Mouse (Mus musculus) testis, postnatal 10 days (tissue): Measurements from ENCODE around the gene Xpo6.

ENCODE experiments used
- DNase-seq: peaks from one replicate; pipeline ENCODE4 v3.0.0; 2021; ENCODE audit warnings: low spot score

Gene Xpo6

DNA sequence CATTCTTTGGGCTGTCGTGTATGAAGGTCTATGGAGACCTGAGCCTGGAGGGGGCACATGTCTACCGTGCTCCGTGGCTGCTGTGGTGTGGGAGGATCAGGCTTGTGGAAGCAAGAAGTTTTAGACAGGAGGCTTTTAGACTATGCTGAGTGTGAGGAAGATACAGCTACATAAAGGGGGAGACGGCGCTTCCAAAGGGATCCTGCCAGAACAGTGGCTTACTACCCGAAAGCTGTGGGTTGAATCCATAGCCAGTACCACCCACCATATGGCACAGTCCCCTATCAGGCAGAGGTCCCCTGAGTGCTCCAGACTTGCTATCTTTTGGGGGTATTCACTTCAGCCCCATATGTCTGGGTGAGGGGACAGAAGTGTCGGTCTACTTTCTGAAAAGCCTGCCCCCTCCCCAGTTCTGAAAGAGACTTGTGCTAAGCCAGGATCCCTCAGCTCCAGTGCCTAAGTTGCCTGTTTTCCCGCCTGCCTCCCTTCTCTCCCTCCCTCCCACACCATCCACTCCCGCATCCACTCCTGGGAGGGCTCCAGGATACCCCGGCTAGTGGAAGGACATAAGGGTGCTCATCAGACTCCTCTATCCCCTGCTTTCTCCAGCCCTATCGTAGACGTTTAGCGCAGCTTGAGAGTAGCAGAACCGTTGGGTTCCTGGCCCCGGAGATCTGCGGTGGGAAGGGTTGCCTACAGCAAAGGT lies 119.2 kb downstream of the Xpo6 start:
- DNase-seq: no peak

DNA sequence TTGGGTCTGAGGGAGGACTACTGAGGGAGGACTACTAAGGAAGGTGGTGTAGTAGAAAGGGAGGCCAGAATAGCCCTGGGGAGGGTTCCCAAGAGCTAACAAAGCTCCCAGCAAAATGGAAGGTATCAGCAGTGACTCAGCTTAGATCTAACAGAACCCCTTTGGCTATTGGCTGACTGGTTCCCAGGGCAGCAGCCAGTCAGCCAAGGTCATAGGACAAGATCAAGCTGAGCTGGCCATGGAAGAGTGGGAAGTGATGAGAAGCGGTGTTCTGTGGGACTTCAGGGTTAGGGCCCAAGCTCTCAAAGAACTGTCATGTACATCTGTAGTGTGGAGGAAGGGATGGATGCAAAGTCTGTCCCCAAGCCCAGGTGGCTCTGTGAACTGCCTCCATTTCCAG lies 123.4 kb downstream of the Xpo6 start:
- no peak for DNase-seq

DNA sequence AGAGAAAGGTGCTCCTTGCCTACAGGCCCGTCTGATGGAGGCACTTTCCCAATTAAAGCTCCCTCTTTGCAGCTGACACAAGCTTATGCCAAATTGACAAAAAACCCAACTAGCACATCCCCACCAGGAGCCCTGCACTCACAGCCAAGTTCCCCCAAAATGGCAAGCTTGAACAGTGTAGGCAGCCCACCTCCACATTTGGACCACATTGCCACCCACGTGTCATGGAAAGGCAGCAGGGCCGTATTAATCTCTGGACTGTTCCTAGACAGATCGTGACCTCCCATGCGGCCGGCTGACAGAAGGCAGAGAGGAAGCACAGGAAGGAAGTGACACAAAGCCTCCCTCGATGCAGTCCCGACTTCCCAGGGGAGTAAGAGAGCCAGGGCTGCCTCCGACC lies 125.2 kb downstream of the Xpo6 start:
- no peak for DNase-seq

DNA sequence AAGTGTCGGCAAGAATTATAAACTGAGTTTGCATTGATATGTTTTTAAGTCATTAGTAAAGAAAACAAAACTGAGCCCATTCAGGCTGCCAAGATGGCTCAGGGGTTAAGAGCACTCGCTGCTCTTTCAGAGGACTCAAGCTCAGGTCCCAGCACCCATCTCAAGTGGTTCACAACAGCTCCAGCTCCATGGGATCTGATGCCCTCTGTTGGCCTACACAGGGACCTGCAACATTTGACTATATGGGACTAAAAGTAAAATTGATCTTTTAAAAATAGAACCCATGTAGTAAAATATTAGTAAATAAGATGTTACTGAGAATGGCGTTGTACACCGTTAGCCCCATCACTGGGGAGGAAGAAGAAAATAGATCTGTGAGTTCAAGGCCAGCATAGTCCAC lies 130.0 kb downstream of the Xpo6 start:
- DNase-seq: no peak

DNA sequence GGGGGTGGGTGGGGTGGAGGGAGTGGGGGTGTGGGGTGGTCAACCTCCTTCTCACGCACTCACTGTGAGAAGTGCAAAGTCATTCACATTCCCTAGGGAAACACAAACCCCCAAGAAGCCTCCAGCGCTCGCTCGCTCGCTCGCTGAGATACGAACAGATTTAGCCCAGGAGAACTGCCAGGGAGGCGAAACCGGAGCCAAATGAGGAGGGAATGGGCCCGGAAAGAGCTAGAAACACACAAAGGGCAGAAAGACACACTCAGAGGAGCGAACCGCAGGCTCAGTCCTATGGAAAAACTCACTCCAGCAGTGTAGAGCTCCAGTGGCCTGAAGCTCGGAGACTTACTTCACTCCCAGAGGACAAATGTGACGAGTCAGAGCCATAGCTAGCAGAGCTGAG lies 133.5 kb downstream of the Xpo6 start:
- peak; percentile 70 for DNase-seq

DNA sequence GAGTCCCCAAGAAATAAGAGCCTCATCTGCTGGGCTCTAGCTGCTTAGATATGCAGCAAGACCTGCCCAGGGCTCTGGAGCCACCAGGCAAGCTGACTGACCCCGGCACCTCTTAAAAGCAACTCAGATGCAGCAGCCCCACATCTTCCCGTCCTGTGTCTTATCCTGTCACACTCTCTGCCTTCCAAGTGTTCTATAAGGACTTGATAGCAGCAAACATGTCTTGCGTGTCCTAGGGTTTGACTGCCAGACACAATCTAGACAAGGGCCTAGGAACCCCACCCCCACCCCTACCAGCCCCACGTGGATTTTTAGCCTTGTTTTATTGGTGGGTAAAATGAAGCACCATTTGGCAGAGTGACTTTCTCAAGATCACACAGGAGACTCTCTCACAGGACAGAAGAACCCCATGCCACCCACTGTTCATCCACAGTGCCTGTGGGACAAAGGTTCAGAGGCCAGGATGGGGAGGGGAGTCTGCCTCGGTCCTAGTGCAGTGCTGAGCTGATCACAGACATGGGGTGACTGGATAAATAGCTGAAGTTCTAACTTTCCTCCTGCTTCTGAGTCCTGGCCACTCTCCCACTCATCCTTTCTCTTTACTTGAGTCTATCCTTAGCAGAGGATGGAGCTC lies 134.9 kb downstream of the Xpo6 start:
- no peak for DNase-seq

DNA sequence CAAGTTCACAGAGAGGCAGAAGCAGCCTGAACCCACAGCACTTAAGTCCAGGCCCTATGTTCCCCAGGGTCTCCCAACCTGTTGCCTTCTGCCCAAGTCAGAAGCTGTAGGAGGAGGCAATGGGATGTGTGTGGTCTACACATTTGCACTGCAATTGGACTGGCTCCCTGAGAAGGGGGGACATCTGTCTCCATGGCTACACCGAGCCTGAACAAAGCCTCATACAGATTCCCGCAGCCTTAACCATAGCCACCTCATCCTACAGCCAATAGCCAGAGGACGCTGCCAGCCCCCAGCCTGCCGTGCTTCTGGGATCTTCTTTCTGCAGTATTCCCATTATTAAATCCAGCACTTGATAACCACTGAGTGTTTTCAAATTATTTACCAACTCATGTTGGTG lies 138.1 kb downstream of the Xpo6 start:
- DNase-seq: no peak

DNA sequence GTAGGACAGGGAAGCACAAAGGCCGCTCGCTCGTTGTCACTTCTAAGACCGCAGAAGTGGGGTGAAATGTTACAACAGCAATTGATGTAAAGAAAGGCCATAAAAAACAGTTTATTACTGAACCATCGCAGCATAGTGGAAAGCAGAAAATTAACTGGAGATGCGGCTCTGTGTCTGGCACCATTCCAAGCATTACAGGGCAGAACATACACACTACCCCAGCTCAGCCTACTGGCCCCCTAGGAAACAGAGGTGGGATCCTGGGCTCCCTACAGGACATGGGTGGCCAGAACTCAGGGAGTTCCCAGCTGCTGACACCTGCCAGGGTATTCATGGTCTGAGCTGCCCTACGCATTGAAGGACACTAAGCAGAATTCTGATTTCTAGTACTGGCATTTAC lies 141.4 kb downstream of the Xpo6 start:
- no peak for DNase-seq

DNA sequence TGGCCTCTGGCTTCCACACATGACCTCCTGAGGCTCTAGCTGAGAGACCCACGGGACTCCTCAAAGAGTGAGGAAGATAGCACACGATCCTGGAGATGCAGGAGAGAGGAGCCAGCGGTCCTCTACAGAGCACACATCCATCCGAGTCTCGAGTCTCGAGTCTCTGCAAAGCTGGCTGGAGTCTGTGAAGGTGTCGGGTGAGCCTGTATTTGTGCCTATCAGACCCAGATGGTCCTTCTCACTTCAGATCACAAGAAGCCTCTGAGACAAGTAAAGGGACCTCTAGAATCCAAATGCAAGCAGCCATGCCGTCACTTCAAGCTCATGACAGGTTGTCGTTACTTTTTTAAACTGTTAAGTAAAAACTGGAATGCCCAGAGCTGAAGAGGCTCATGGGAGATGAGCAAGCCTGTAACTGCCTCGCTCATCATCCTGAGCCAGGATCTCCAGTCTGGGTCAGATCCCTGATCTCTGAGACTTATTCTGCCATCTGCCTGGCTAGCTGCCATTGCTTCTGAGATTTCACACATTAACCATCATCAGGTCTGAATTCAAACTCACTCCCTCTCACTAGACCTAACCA lies 142.9 kb downstream of the Xpo6 start:
- DNase-seq: no peak

DNA sequence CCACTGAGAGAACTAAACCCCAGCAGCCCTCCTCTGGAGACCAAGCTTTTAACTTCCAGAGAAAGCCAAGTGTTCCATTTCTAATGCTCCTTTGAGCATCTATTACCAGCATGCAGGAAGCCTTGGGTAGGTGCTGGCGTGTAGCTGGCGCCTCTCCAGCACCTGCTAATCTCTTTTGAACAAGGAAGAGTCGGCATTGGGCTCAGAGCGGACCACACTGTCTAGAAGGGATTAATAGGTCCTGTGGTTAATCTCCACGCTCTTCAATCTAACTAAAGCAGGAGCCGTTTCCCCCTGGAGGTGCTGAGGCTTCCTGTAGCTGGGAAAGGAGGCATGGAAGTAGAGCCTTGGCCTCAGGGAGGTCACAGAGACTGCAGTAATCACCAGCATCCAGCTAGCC lies 145.7 kb downstream of the Xpo6 start:
- DNase-seq: no peak

DNA sequence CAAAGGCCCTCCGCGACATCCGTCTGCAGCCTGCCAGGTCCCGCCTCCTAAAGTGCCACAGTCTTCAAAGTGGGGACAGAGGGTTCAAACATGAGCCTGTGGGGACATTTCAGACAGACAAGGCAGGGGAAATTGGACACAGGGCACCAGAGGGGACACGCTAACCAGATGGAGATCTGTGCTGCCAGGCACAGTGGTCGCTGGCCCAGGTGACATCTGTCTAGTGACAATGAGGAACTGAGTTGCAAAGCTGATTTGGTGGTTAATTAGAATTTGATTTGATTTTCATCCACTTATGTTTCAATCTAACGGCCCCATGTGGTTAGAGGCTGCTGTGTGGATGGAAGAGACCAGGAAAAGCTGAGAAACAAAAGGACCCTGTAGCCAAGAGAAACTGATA lies 146.7 kb downstream of the Xpo6 start:
- DNase-seq: no peak

DNA sequence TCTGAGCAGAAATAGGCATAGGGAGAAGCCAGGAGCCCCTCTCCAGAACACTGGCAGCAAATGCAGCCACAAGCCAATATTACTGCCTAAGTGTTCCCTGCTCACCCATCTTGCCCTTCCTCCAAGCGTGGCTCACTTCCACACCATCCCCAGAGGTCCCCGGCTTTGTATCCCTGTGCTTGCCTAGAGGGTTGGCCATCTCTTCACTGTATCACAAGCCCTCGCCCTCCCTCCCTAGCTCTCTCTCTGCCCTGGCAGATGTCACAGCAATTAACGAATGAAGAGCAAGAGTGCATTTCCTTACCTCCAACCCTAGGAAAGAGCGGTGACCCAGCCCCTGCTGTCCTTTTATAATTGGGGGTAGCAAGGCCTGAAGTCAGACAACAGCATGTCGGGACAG lies 148.4 kb downstream of the Xpo6 start:
- DNase-seq: no peak
